Mouse (Mus musculus) kidney, embryonic 16.5 days (tissue): ENCODE data around the gene Mllt10. TPM values are rescaled to one million over a fixed set of nuclear protein-coding genes. Genes with fewer than 3 reads are reported as not detected.

ENCODE experiments used
- ATAC-seq: fragments of 200-750 bp; cut with Nextera tagmentation; 2 replicates; pipeline ENCODE4 v1.8.0; 2017; ENCODE audit warnings: moderate TSS enrichment; ENCODE audit not compliant: low FRiP score, low TSS enrichment
- H3K27ac ChIP-seq: fragments of 300-500 bp; sonication (generic); 2 replicates; pipeline ENCODE4 v1.5.1; 2014; ENCODE audit warnings: low read length
- H3K27me3 ChIP-seq: fragments of 300-500 bp; sonication (generic); 2 replicates; pipeline ENCODE4 v1.6.1; 2014; ENCODE audit warnings: low read length, control low read depth, mixed read lengths; ENCODE audit not compliant: insufficient read depth
- H3K36me3 ChIP-seq: fragments of 300-500 bp; sonication (generic); 2 replicates; pipeline ENCODE4 v1.6.1; 2014; ENCODE audit warnings: low read length, control low read depth, mixed read lengths; ENCODE audit not compliant: insufficient read depth
- H3K4me1 ChIP-seq: fragments of 300-500 bp; sonication (generic); 2 replicates; pipeline ENCODE4 v1.6.1; 2014; ENCODE audit warnings: low read length, control low read depth, mixed read lengths; ENCODE audit not compliant: insufficient read depth
- H3K4me2 ChIP-seq: fragments of 300-500 bp; sonication (generic); replicated peaks from 2 replicates; pipeline ENCODE4 v1.6.1; 2014; ENCODE audit warnings: low read depth, low read length
- H3K4me3 ChIP-seq: fragments of 300-500 bp; sonication (generic); 2 replicates; pipeline ENCODE4 v1.5.1; 2014; ENCODE audit warnings: mild to moderate bottlenecking, low read length
- H3K9ac ChIP-seq: fragments of 300-500 bp; sonication (generic); replicated peaks from 2 replicates; pipeline ENCODE4 v1.6.1; 2014; ENCODE audit warnings: low read length
- H3K9me3 ChIP-seq: fragments of 300-500 bp; sonication (generic); 2 replicates; pipeline ENCODE4 v1.6.1; 2016; ENCODE audit warnings: low read length, control low read depth
- WGBS: fragments of 180-500 bp; shearing (Covaris S2); extraction: QIAGEN DNeasy Blood & Tissue Kit; methylation state at CpG from one replicate; pipeline ENCODE4 v1.1.7; 2014; 5-methylcytosine and 5-hydroxymethylcytosine counted together
- polyA plus RNA-seq: library from polyadenylated mRNA; unstranded; fragments of >200 nt; fragmentation: Nextera tagmentation; extraction: Ambion mirVana; gene quantifications from 2 replicates; pipeline ENCODE4 v1.2.1, GENCODE M21; 2015

The Mllt10 gene
- polyA plus RNA-seq, 1 experiment from 2014 or later: 63.4 TPM

DNA sequence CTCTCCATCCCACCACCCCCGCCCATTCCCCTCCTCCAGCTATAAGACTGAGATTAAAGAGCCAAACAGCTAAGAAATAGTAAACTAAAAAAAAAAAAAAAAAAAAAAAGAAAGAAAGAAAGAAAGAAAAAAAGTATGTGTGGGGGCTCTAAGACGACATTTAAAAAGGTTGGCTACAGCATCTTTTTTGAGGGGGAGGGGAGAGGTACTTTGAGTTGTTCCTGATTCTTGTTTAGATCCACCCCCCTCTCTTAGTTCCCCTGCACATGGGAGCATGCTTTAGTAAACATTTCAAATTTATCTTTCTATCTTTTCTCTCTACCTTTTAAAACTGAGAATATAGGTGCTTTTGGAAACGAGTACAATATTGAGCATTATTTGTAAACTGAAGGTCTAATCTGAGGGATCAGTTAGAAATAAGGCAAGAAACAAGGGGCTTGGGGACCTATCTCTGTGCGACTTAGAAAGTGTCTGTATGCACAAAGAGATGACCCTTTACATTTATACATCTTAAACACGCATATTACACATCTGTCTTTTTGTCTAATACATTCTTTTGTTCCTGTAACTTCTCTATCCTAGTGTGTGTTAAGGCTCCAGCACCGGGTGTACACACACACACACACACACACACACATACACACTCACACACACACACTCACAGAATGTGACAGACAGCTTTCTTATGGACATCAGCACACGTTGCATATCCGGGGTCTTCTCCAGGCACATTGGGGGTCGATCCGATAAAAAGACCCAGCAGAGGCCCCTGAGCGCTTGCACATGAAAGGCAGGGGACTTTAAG lies 3.8 kb upstream of the Mllt10 start:
- H3K9me3 ChIP-seq: no peaks in the 10 kb centered on the region
- 51% methylated on average over 11 of the region's 11 CpGs for WGBS
- H3K27ac ChIP-seq: peak overlapping the region; percentile 57; the same call in 1 of the 2 replicates
- peaks cover 37% of the 10 kb centered on the region for H3K4me1 ChIP-seq
- H3K36me3 ChIP-seq: no peaks in the 10 kb centered on the region
- H3K4me3 ChIP-seq: no peak overlapping the region; the same call in 1 of the 2 replicates
- H3K27me3 ChIP-seq: no peaks in the 10 kb centered on the region
- ATAC-seq: no peak
- H3K4me2 ChIP-seq: peak overlapping the region; percentile 73
- peak overlapping the region; percentile 53 for H3K9ac ChIP-seq

- H3K4me3 ChIP-seq: no peak overlapping the region
- H3K4me1 ChIP-seq: peaks cover 35% of the 10 kb centered on the region
- no peak overlapping the region for H3K27ac ChIP-seq
- H3K27me3 ChIP-seq: no peaks in the 10 kb centered on the region
- WGBS: 92% methylated on average over 3 of the region's 3 CpGs
- no peaks in the 10 kb centered on the region for H3K9me3 ChIP-seq
- ATAC-seq: no peak
- H3K36me3 ChIP-seq: no peaks in the 10 kb centered on the region
- no peak overlapping the region for H3K4me2 ChIP-seq
- H3K9ac ChIP-seq: no peak overlapping the region
These were observed 3.2 kb upstream of the Mllt10 start for GRCm38 (mm10) chr2:18051831-18052170.

GRCm38 (mm10) chr2:18052581-18052980 lies 2.5 kb upstream of the Mllt10 start:
- no peaks in the 10 kb centered on the region for H3K36me3 ChIP-seq
- H3K4me1 ChIP-seq: peaks cover 35% of the 10 kb centered on the region
- H3K27me3 ChIP-seq: no peaks in the 10 kb centered on the region
- no peak overlapping the region for H3K27ac ChIP-seq
- H3K9me3 ChIP-seq: no peaks in the 10 kb centered on the region
- no peak overlapping the region for H3K9ac ChIP-seq
- 67% methylated on average over 3 of the region's 3 CpGs for WGBS
- H3K4me3 ChIP-seq: no peak overlapping the region
- H3K4me2 ChIP-seq: no peak overlapping the region
- ATAC-seq: no peak

- no peak overlapping the region for H3K4me2 ChIP-seq
- 71% methylated on average over 1 of the region's 1 CpGs for WGBS
- H3K27ac ChIP-seq: no peak overlapping the region
- H3K27me3 ChIP-seq: no peaks in the 10 kb centered on the region
- no peak overlapping the region for H3K9ac ChIP-seq
- H3K4me3 ChIP-seq: no peak overlapping the region
- peaks cover 38% of the 10 kb centered on the region for H3K4me1 ChIP-seq
- no peaks in the 10 kb centered on the region for H3K9me3 ChIP-seq
- ATAC-seq: no peak
- H3K36me3 ChIP-seq: no peaks in the 10 kb centered on the region
These were observed 1.6 kb upstream of the Mllt10 start for GRCm38 (mm10) chr2:18053243-18053950.

GRCm38 (mm10) chr2:18053951-18054530 lies 996 bp upstream of the Mllt10 start:
- H3K9ac ChIP-seq: no peak overlapping the region
- peaks cover 44% of the 10 kb centered on the region for H3K4me1 ChIP-seq
- H3K4me2 ChIP-seq: peak overlapping the region; percentile 83; the same call in 1 of the 2 replicates
- H3K27me3 ChIP-seq: no peaks in the 10 kb centered on the region
- H3K36me3 ChIP-seq: no peaks in the 10 kb centered on the region
- 22% methylated on average over 2 of the region's 2 CpGs for WGBS
- H3K9me3 ChIP-seq: no peaks in the 10 kb centered on the region
- peak overlapping the region; percentile 41; the same call in 1 of the 2 replicates for H3K27ac ChIP-seq
- ATAC-seq: no peak
- no peak overlapping the region for H3K4me3 ChIP-seq

DNA sequence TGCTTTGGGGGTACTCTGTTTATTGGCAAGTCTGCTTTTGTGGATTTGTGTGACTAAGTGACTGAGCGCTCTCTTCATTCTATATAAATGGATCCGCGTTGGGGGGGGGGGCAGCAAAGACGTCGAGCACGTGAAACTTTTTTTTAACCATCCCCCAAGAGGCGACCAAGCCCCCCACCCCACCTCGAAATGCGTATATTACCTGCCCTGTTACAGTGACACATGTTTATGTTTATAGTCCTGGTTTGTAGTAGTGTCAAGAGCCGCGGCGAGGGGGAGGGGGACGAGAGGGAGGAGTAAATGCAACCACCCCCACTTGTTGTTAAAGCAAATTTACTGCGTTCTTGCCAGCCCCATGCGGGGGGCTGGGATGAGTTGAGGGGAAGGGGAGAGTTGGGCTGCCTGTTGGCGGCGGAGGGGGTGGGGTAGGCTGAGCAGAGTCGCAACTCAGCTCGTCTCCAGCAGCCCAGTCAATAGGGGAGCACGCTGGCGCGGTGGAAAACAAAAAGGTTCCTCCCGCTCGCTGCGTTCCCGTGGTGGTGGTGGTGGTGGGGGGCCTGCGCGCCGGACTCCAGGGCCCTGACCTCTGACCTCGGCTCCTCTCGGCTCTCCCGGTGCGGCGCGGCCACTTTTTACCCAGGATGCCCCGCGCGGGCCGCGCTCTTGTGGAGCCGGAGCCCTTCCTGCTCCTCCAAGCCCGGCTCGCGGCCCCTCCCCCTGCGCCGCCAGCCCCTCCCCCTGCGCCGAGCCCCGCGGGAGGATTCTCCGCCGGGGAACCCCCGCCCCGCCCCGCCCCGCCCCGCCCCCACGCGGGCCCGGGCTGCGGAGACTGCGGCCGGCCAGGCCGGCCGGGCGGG lies 1.1 kb downstream of the Mllt10 start:
- Histone ChIP-seq H3K4me2 (peak overlapping the region; percentile 83), H3K27me3 (no peaks in the 10 kb centered on the region), H3K4me3 (peak overlapping the region; percentile 60), H3K27ac (peak overlapping the region; percentile 100), H3K36me3 (no peaks in the 10 kb centered on the region), H3K9me3 (no peaks in the 10 kb centered on the region), H3K9ac (peak overlapping the region; percentile 86), H3K4me1 (peaks cover 26% of the 10 kb centered on the region)
- under 1% methylated on average over 43 of the region's 66 CpGs for WGBS
- ATAC-seq: peak; percentile 94

- H3K36me3 ChIP-seq: no peaks in the 10 kb centered on the region
- peak; percentile 99 for ATAC-seq
- no peaks in the 10 kb centered on the region for H3K27me3 ChIP-seq
- H3K4me3 ChIP-seq: peak overlapping the region; percentile 60
- 2% methylated on average over 32 of the region's 50 CpGs for WGBS
- H3K27ac ChIP-seq: peak overlapping the region; percentile 100
- H3K4me1 ChIP-seq: peaks cover 24% of the 10 kb centered on the region
- peak overlapping the region; percentile 86 for H3K9ac ChIP-seq
- H3K4me2 ChIP-seq: peak overlapping the region; percentile 83
- H3K9me3 ChIP-seq: no peaks in the 10 kb centered on the region
These were observed 1.8 kb downstream of the Mllt10 start for GRCm38 (mm10) chr2:18056786-18057255.

DNA sequence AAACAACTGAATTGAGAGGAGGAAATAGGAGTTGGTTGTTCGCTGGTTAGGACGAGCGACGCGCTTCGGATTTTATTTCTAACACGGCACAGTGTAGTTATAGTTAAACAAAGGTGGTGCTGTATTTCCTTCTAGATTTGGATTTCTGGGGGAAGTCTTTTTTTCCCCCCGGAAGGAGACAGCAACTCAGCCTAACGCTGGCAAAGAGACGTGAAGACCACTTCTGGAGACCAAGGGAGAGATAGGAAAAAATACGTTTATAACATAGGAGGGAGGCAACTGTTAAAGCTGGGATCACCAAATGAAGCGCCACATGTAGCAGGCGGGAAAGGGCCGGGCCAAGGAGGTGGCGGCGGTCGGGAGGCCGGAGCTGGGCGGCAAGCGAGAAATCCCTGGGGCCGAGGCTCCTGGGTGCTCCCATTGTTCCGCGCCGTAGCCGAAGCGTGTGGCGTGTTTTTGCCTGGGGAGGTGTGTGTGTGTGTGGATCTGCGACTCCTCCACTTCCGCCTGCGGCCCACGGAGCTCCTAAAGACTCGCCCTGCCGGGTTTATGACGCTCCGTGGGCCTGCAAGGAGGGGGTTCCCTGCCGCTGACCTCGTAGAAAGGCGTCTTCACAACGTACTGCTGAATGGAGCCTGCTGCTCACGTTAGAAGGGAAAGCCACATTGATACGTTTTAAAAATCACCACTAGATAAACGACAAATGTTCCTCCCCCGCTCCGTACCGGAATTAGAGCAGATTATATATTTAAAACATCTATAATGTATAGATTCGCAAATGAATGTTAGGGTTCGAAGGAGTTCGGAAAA lies 2.5 kb downstream of the Mllt10 start:
- Histone ChIP-seq H3K4me3 (peak overlapping the region; percentile 60), H3K36me3 (no peaks in the 10 kb centered on the region), H3K9me3 (no peaks in the 10 kb centered on the region), H3K27ac (peak overlapping the region; percentile 100), H3K4me1 (peaks cover 24% of the 10 kb centered on the region), H3K4me2 (peak overlapping the region; percentile 83), H3K27me3 (no peaks in the 10 kb centered on the region), H3K9ac (peak overlapping the region; percentile 86)
- ATAC-seq: no peak
- WGBS: under 1% methylated on average over 48 of the region's 48 CpGs
